Mouse (Mus musculus) cerebellum, adult 2 months (tissue): Measurements from ENCODE around the gene Dnal4. TPM values are rescaled to one million over a fixed set of nuclear protein-coding genes. Genes with fewer than 3 reads are reported as not detected.

Experiments
- DNase-seq, 2 experiments: peaks; one replicate each; pipeline ENCODE4 v3.0.0; 2021
- H3K27ac ChIP-seq: fragments of 200-500 bp; 2 replicates; pipeline ENCODE4 v1.5.1; 2012; ENCODE audit warnings: low read length, control low read depth, inconsistent platforms; ENCODE audit not compliant: insufficient read depth
- H3K27me3 ChIP-seq: fragments of 200-500 bp; 2 replicates; pipeline ENCODE4 v1.6.1; 2012; ENCODE audit warnings: inconsistent platforms, mild to moderate bottlenecking, low read length, moderate library complexity; ENCODE audit not compliant: control insufficient read depth, insufficient read depth
- H3K4me1 ChIP-seq: fragments of 200-500 bp; 2 replicates; pipeline ENCODE4 v1.6.1; 2011; ENCODE audit warnings: low read length; ENCODE audit not compliant: control insufficient read depth, insufficient read depth
- H3K4me3 ChIP-seq: fragments of 200-500 bp; replicated peaks from 2 replicates; pipeline ENCODE3; 2011; ENCODE audit warnings: mild to moderate bottlenecking, low read depth, low read length, control low read depth; ENCODE audit not compliant: insufficient read depth
- CTCF ChIP-seq: fragments of 200-500 bp; IDR thresholded peaks from 2 replicates; pipeline ENCODE4 v1.5.1; 2011; ENCODE audit warnings: low read depth, mild to moderate bottlenecking, control low read depth, low read length, moderate library complexity, borderline replicate concordance; ENCODE audit not compliant: insufficient read depth
- POLR2A ChIP-seq: fragments of 200-500 bp; IDR thresholded peaks from 2 replicates; pipeline ENCODE4 v1.6.1; 2011; ENCODE audit warnings: low read length, control low read depth, borderline replicate concordance; ENCODE audit not compliant: insufficient read depth
- WGBS: fragments of 180-500 bp; shearing (Covaris S2); methylation state at CpG from one replicate; pipeline ENCODE4 v1.1.7; 2018; 5-methylcytosine and 5-hydroxymethylcytosine counted together
- polyA plus RNA-seq: library from polyadenylated mRNA; depleted of rRNA; stranded (reverse); fragments of >200 nt; gene quantifications from 2 replicates; pipeline ENCODE4 v1.2.3, GENCODE M21; 2012; rRNA removed

Gene Dnal4
- polyA plus RNA-seq, 1 experiment = 55.1 TPM

GRCm38 (mm10) chr15:79727840-79728239 lies 49.8 kb downstream of the Dnal4 start:
- H3K27ac ChIP-seq = 0 out of 2 replicates have a peak overlapping the region, but pooled peaks have one; percentile 58
- H3K4me1 ChIP-seq = peaks cover 9% of the 10 kb centered on the region
- no peak for DNase-seq
- 69% methylated on average over 6 of the region's 6 CpGs for WGBS
- no peaks in the 10 kb centered on the region for H3K27me3 ChIP-seq
- TF ChIP-seq POLR2A (no peak), CTCF (no peak)
- H3K4me3 ChIP-seq = no peak overlapping the region

- 83% methylated on average over 11 of the region's 11 CpGs for WGBS
- no peak overlapping the region for H3K4me3 ChIP-seq
- TF ChIP-seq CTCF = no peak
- TF ChIP-seq POLR2A = no peak
- no peak overlapping the region for H3K27ac ChIP-seq
- DNase-seq = no peak
- H3K4me1 ChIP-seq = peaks cover 9% of the 10 kb centered on the region
- H3K27me3 ChIP-seq = no peaks in the 10 kb centered on the region
Observed at GRCm38 (mm10) chr15:79725190-79725789, 52.4 kb downstream of the Dnal4 start.

GRCm38 (mm10) chr15:79723439-79723838 lies 54.2 kb downstream of the Dnal4 start:
- TF ChIP-seq CTCF = peak; percentile 75
- TF ChIP-seq POLR2A = no peak
- WGBS = 24% methylated on average over 1 of the region's 1 CpGs
- no peak overlapping the region for H3K27ac ChIP-seq
- H3K4me1 ChIP-seq = peaks cover 2% of the 10 kb centered on the region
- H3K4me3 ChIP-seq = no peak overlapping the region
- no peaks in the 10 kb centered on the region for H3K27me3 ChIP-seq
- DNase-seq = peak; percentile 52 to 58

- no peak overlapping the region for H3K4me3 ChIP-seq
- no peak for DNase-seq
- no peak overlapping the region for H3K27ac ChIP-seq
- no peaks in the 10 kb centered on the region for H3K27me3 ChIP-seq
- peaks cover 18% of the 10 kb centered on the region for H3K4me1 ChIP-seq
- 88% methylated on average over 4 of the region's 4 CpGs for WGBS
- no peak for TF ChIP-seq CTCF
- no peak for TF ChIP-seq POLR2A
Observed at GRCm38 (mm10) chr15:79720796-79721195, 56.9 kb downstream of the Dnal4 start.

GRCm38 (mm10) chr15:79720267-79720666 lies 57.4 kb downstream of the Dnal4 start:
- peaks cover 23% of the 10 kb centered on the region for H3K4me1 ChIP-seq
- no peaks in the 10 kb centered on the region for H3K27me3 ChIP-seq
- WGBS = 93% methylated on average over 8 of the region's 8 CpGs
- H3K4me3 ChIP-seq = no peak overlapping the region
- no peak overlapping the region for H3K27ac ChIP-seq
- TF ChIP-seq POLR2A (no peak), CTCF (no peak)
- DNase-seq = no peak

- DNase-seq = peak; percentile 71 to 76
- H3K27me3 ChIP-seq = no peaks in the 10 kb centered on the region
- 36% methylated on average over 6 of the region's 6 CpGs for WGBS
- H3K4me3 ChIP-seq = no peak overlapping the region
- H3K4me1 ChIP-seq = peaks cover 26% of the 10 kb centered on the region
- H3K27ac ChIP-seq = peak overlapping the region; percentile 63
- no peak for TF ChIP-seq CTCF
- no peak for TF ChIP-seq POLR2A
Observed at GRCm38 (mm10) chr15:79716710-79717109, 60.9 kb downstream of the Dnal4 start.

- TF ChIP-seq CTCF (no peak), POLR2A (no peak)
- WGBS = 15% methylated on average over 7 of the region's 7 CpGs
- DNase-seq = peak; percentile 65 to 78
Observed at GRCm38 (mm10) chr15:79715646-79716045, 62.0 kb downstream of the Dnal4 start.

More at GRCm38 (mm10) chr15:79715646-79716045, 62.0 kb downstream of the Dnal4 start:
- peak overlapping the region; percentile 63 for H3K27ac ChIP-seq
- H3K27me3 ChIP-seq = no peaks in the 10 kb centered on the region
- no peak overlapping the region for H3K4me3 ChIP-seq
- H3K4me1 ChIP-seq = peaks cover 26% of the 10 kb centered on the region

Other genes starting within 250 kb of the Dnal4 start
- 414 and 429 TPM in 2 replicates for gene Ddx17, start 231.1 kb downstream of the Dnal4 start, polyA plus RNA-seq
- 1.2 and 1.4 TPM in 2 replicates for gene Dmc1, start 172.7 kb downstream of the Dnal4 start, polyA plus RNA-seq
- 8.5 and 9.5 TPM in 2 replicates for gene Fam227a, start 118.9 kb downstream of the Dnal4 start, polyA plus RNA-seq
- 30.3 and 32.3 TPM in 2 replicates for gene Cby1, start 118.7 kb downstream of the Dnal4 start, polyA plus RNA-seq
- gene Tomm22, start 107.0 kb downstream of the Dnal4 start, polyA plus RNA-seq = 99.9 and 106 TPM in 2 replicates
- 43.8 and 45.0 TPM in 2 replicates for gene Josd1, start 89.9 kb downstream of the Dnal4 start, polyA plus RNA-seq
- gene Gtpbp1, start 87.0 kb downstream of the Dnal4 start, polyA plus RNA-seq = 52.5 and 59.5 TPM in 2 replicates
- gene Sun2, start 35.3 kb downstream of the Dnal4 start, polyA plus RNA-seq = 42.7 and 45.2 TPM in 2 replicates
- gene Nptxr, start 26.9 kb upstream of the Dnal4 start, polyA plus RNA-seq = 88.0 and 100 TPM in 2 replicates
- gene Npcd, start 56.4 kb upstream of the Dnal4 start, polyA plus RNA-seq = 1.7 and 4.1 TPM in 2 replicates
- 183 TPM in 2 replicates for gene Cbx6, start 56.8 kb upstream of the Dnal4 start, polyA plus RNA-seq
- 3.3 and 3.6 TPM in 2 replicates for gene Apobec3, start 113.8 kb upstream of the Dnal4 start, polyA plus RNA-seq
- 89.6 and 96.3 TPM in 2 replicates for gene Cbx7, start 193.3 kb upstream of the Dnal4 start, polyA plus RNA-seq
- 15.4 and 16.0 TPM in 2 replicates for gene Pdgfb, start 237.1 kb upstream of the Dnal4 start, polyA plus RNA-seq